Mouse (Mus musculus): ENCODE results near the gene Prkaa1.

DNA sequence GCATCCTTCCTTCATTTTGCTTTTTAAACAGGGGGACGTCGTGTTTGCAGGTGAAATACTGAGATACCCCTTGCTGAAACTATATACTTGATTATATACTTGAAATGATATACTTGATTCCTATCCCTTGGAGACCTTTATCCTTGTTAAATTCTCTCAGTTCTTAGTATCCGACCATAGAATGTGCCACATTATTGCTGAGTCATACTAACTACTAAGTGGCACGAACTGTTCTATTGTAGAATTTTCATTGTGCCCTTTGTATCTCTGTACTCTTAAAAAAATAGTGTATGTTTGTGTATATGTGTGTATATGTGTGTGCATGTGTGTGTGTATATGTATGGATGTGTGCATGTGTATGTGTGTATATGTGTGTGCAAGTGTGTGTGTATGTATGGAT lies 12.7 kb downstream of the Prkaa1 start:
- no peak for TF ChIP-seq CTCF (IDR thresholded peaks at IDR 0.05; ENCODE audit: low read depth)
- no peak for TF ChIP-seq EP300 (IDR thresholded peaks at IDR 0.05; ENCODE audit: low read depth)

All from liver, embryonic 14.5 days (tissue).